Mouse (Mus musculus): ENCODE data around the gene Neurl1b. TPM values are rescaled to one million over a fixed set of nuclear protein-coding genes. Genes with fewer than 3 reads are reported as not detected.

The Neurl1b gene
- polyA plus RNA-seq (2012; rRNA removed), result 39.3 and 79.7 TPM in 2 replicates

GRCm38 (mm10) chr17:26414523-26415354 lies at the start of gene Neurl1b:
Gene Neurl1b, plus strand, starts transcription at chr17:26414829.
- TF ChIP-seq CTCF (IDR thresholded peaks at IDR 0.05; ENCODE audit: extremely low read depth, insufficient read length, insufficient replicate concordance, low read depth, low read length) (no peak), POLR2A (IDR thresholded peaks at IDR 0.05; ENCODE audit: low read depth, low read length) (no peak)
- WGBS, result under 1% methylated on average over 104 of the region's 105 CpGs
- Histone ChIP-seq H3K4me1 (ENCODE audit: control insufficient read depth, insufficient read depth, insufficient read length, low read length) (peaks cover 38% of the 10 kb centered on the region), H3K36me3 (ENCODE audit: control insufficient read depth, insufficient read depth, low read length) (no peaks in the 10 kb centered on the region), H3K27me3 (ENCODE audit: control insufficient read depth, insufficient read depth, low read length) (no peaks in the 10 kb centered on the region), H3K4me3 (ENCODE audit: low read depth, low read length) (peak within 1 kb of the TSS; percentile 75), H3K27ac (ENCODE audit: insufficient read depth, low read depth, low read length) (peak within 1 kb of the TSS; percentile 14; the same call in 1 of the 2 replicates)

- 86% methylated on average over 4 of the region's 4 CpGs for WGBS
- no peak overlapping the region for H3K4me3 ChIP-seq (ENCODE audit: low read depth, low read length)
- no peaks in the 10 kb centered on the region; the same call in 1 of the 2 replicates for H3K27me3 ChIP-seq (ENCODE audit: control insufficient read depth, insufficient read depth, low read length)
- no peaks in the 10 kb centered on the region for H3K4me1 ChIP-seq (ENCODE audit: control insufficient read depth, insufficient read depth, insufficient read length, low read length)
- no peaks in the 10 kb centered on the region for H3K36me3 ChIP-seq (ENCODE audit: control insufficient read depth, insufficient read depth, low read length)
- TF ChIP-seq CTCF (IDR thresholded peaks at IDR 0.05; ENCODE audit: extremely low read depth, insufficient read length, insufficient replicate concordance, low read depth, low read length), result no peak
- no peak for TF ChIP-seq POLR2A (IDR thresholded peaks at IDR 0.05; ENCODE audit: low read depth, low read length)
- H3K27ac ChIP-seq (ENCODE audit: insufficient read depth, low read depth, low read length), result no peak overlapping the region
Measured at GRCm38 (mm10) chr17:26366792-26367191, 47.8 kb upstream of the Neurl1b start.

- Histone ChIP-seq H3K4me3 (ENCODE audit: low read depth, low read length) (no peak overlapping the region), H3K36me3 (ENCODE audit: control insufficient read depth, insufficient read depth, low read length) (no peaks in the 10 kb centered on the region), H3K27ac (ENCODE audit: insufficient read depth, low read depth, low read length) (no peak overlapping the region), H3K4me1 (ENCODE audit: control insufficient read depth, insufficient read depth, insufficient read length, low read length) (no peaks in the 10 kb centered on the region), H3K27me3 (ENCODE audit: control insufficient read depth, insufficient read depth, low read length) (no peaks in the 10 kb centered on the region; the same call in 1 of the 2 replicates)
- no peak for TF ChIP-seq CTCF (IDR thresholded peaks at IDR 0.05; ENCODE audit: extremely low read depth, insufficient read length, insufficient replicate concordance, low read depth, low read length)
- no peak for TF ChIP-seq POLR2A (IDR thresholded peaks at IDR 0.05; ENCODE audit: low read depth, low read length)
- 40% methylated on average over 10 of the region's 10 CpGs for WGBS
Measured at GRCm38 (mm10) chr17:26368336-26368992, 46.2 kb upstream of the Neurl1b start.

- TF ChIP-seq POLR2A (IDR thresholded peaks at IDR 0.05; ENCODE audit: low read depth, low read length) (no peak), CTCF (IDR thresholded peaks at IDR 0.05; ENCODE audit: extremely low read depth, insufficient read length, insufficient replicate concordance, low read depth, low read length) (peak; percentile 58; the same call in 1 of the 2 replicates)
- Histone ChIP-seq H3K27me3 (ENCODE audit: control insufficient read depth, insufficient read depth, low read length) (no peaks in the 10 kb centered on the region; the same call in 1 of the 2 replicates), H3K27ac (ENCODE audit: insufficient read depth, low read depth, low read length) (no peak overlapping the region), H3K4me1 (ENCODE audit: control insufficient read depth, insufficient read depth, insufficient read length, low read length) (no peaks in the 10 kb centered on the region), H3K36me3 (ENCODE audit: control insufficient read depth, insufficient read depth, low read length) (no peaks in the 10 kb centered on the region), H3K4me3 (ENCODE audit: low read depth, low read length) (no peak overlapping the region)
- WGBS, result 42% methylated on average over 9 of the region's 9 CpGs
Measured at GRCm38 (mm10) chr17:26370521-26371245, 43.9 kb upstream of the Neurl1b start.

- H3K36me3 ChIP-seq (ENCODE audit: control insufficient read depth, insufficient read depth, low read length), result no peaks in the 10 kb centered on the region
- no peaks in the 10 kb centered on the region for H3K4me1 ChIP-seq (ENCODE audit: control insufficient read depth, insufficient read depth, insufficient read length, low read length)
- H3K27ac ChIP-seq (ENCODE audit: insufficient read depth, low read depth, low read length), result no peak overlapping the region
- no peak for TF ChIP-seq CTCF (IDR thresholded peaks at IDR 0.05; ENCODE audit: extremely low read depth, insufficient read length, insufficient replicate concordance, low read depth, low read length)
- no peak for TF ChIP-seq POLR2A (IDR thresholded peaks at IDR 0.05; ENCODE audit: low read depth, low read length)
- no peaks in the 10 kb centered on the region; the same call in 1 of the 2 replicates for H3K27me3 ChIP-seq (ENCODE audit: control insufficient read depth, insufficient read depth, low read length)
- WGBS, result 35% methylated on average over 3 of the region's 3 CpGs
- no peak overlapping the region for H3K4me3 ChIP-seq (ENCODE audit: low read depth, low read length)
Measured at GRCm38 (mm10) chr17:26371246-26371535, 43.4 kb upstream of the Neurl1b start.

GRCm38 (mm10) chr17:26373211-26373610 lies 41.4 kb upstream of the Neurl1b start:
- H3K27me3 ChIP-seq (ENCODE audit: control insufficient read depth, insufficient read depth, low read length), result no peaks in the 10 kb centered on the region; the same call in 1 of the 2 replicates
- no peaks in the 10 kb centered on the region for H3K36me3 ChIP-seq (ENCODE audit: control insufficient read depth, insufficient read depth, low read length)
- TF ChIP-seq CTCF (IDR thresholded peaks at IDR 0.05; ENCODE audit: extremely low read depth, insufficient read length, insufficient replicate concordance, low read depth, low read length) (no peak), POLR2A (IDR thresholded peaks at IDR 0.05; ENCODE audit: low read depth, low read length) (no peak)
- 75% methylated on average over 5 of the region's 5 CpGs for WGBS
- no peak overlapping the region for H3K4me3 ChIP-seq (ENCODE audit: low read depth, low read length)
- H3K4me1 ChIP-seq (ENCODE audit: control insufficient read depth, insufficient read depth, insufficient read length, low read length), result no peaks in the 10 kb centered on the region; the same call in 1 of the 2 replicates
- no peak overlapping the region for H3K27ac ChIP-seq (ENCODE audit: insufficient read depth, low read depth, low read length)

Measured in small intestine, adult 2 months (tissue).